In genomic region chr6:30617020-30617958, GRCm38 (mm10) we compare ENCODE assay signal across 8 mouse cellular contexts. TPM values are rescaled to one million over a fixed set of nuclear protein-coding genes. Genes with fewer than 3 reads are reported as not detected.
DNase-seq lines count a peak whose midpoint lies in the region; ATAC-seq and TF ChIP-seq lines count a peak whose summit lies in the region.

No protein-coding gene starts in this region.

- WGBS in kidney, adult 2 months = 25% methylated on average over 13 of the region's 13 CpGs
- WGBS in liver, embryonic 15.5 days (ENCODE audit: insufficient replicate concordance) = 6% methylated on average over 13 of the region's 13 CpGs
- 21% methylated on average over 13 of the region's 13 CpGs for WGBS in stomach, postnatal 0 days

- TF ChIP-seq POLR2A in kidney, adult 2 months (IDR thresholded peaks at IDR 0.05; ENCODE audit: low read depth, low read length) = no peak

- H3K4me3 ChIP-seq in kidney, adult 2 months (ENCODE audit: insufficient read depth, low read depth, low read length) = no peak overlapping the region
- no peak overlapping the region for H3K4me3 ChIP-seq in liver, embryonic 15.5 days (replicated peaks)
- H3K4me3 ChIP-seq in stomach, postnatal 0 days (ENCODE audit: low read depth, low read length) = no peak overlapping the region; the same call in 1 of the 2 replicates

- ATAC-seq in hematopoietic stem cell, adult 5-6 weeks (replicated peaks in 1 of 2; ENCODE audit: insufficient read depth in 1 of 2, low FRiP score in 2 of 2, low TSS enrichment in 1 of 2, low read depth in 1 of 2, poor library complexity in 2 of 2, severe bottlenecking in 2 of 2) = peak; percentile 36 to 53; a peak in 3 of 4 replicates
- ATAC-seq in liver, embryonic 15.5 days (ENCODE audit: insufficient read depth) = no peak
- ATAC-seq in stomach, postnatal 0 days (ENCODE audit: low FRiP score, low TSS enrichment) = no peak

- no peaks in the 10 kb centered on the region for H3K9me3 ChIP-seq in liver, embryonic 15.5 days (replicated peaks)
- no peaks in the 10 kb centered on the region for H3K9me3 ChIP-seq in stomach, postnatal 0 days (ENCODE audit: control insufficient read depth, low read length)

- no peaks in the 10 kb centered on the region for H3K27me3 ChIP-seq in kidney, adult 2 months (replicated peaks; ENCODE audit: control insufficient read depth, insufficient read depth, low read length)
- peaks cover 66% of the 10 kb centered on the region for H3K27me3 ChIP-seq in liver, embryonic 15.5 days
- no peaks in the 10 kb centered on the region for H3K27me3 ChIP-seq in stomach, postnatal 0 days (ENCODE audit: control insufficient read depth, insufficient read depth, low read length)

- peak; percentile 16 for DNase-seq in kidney, adult 2 months
- no peak for DNase-seq in kidney, adult 8-10 months
- DNase-seq in adrenal gland, postnatal 25 days = peak; percentile 42
- DNase-seq in stomach, postnatal 0 days (ENCODE audit: low spot score) = no peak
- no peak for DNase-seq in layer of hippocampus, adult 11-12 months (ENCODE audit: low spot score)
- DNase-seq in gastrocnemius, postnatal 4 days (ENCODE audit: low spot score in 2 of 2) = no peak

- H3K27ac ChIP-seq in kidney, adult 2 months (ENCODE audit: insufficient read depth, low read depth, low read length) = no peak overlapping the region
- H3K27ac ChIP-seq in liver, embryonic 15.5 days (replicated peaks) = no peak overlapping the region
- no peak overlapping the region for H3K27ac ChIP-seq in stomach, postnatal 0 days (replicated peaks)

- no peak for TF ChIP-seq CTCF in kidney, adult 2 months (conservative IDR thresholded peaks at IDR 0.05; ENCODE audit: insufficient read depth, insufficient read length, low read depth, low read length)
- no peak for TF ChIP-seq CTCF in stomach, postnatal 0 days (IDR thresholded peaks at IDR 0.05; ENCODE audit: low read depth)

- peak overlapping the region; percentile 13; the same call in 1 of the 2 replicates for H3K4me2 ChIP-seq in liver, embryonic 15.5 days
- peak overlapping the region; percentile 41 for H3K4me2 ChIP-seq in stomach, postnatal 0 days (replicated peaks; ENCODE audit: low read depth)

- TF ChIP-seq EP300 in stomach, postnatal 0 days (optimal IDR thresholded peaks at IDR 0.05) = no peak

- H3K36me3 ChIP-seq in kidney, adult 2 months (ENCODE audit: control insufficient read depth, insufficient read depth, low read length) = no peaks in the 10 kb centered on the region
- no peaks in the 10 kb centered on the region for H3K36me3 ChIP-seq in liver, embryonic 15.5 days (replicated peaks)
- H3K36me3 ChIP-seq in stomach, postnatal 0 days (ENCODE audit: control insufficient read depth, insufficient read depth, low read length) = no peaks in the 10 kb centered on the region

- no peaks in the 10 kb centered on the region for H3K4me1 ChIP-seq in kidney, adult 2 months (ENCODE audit: control insufficient read depth, insufficient read depth, low read length)
- peaks cover 9% of the 10 kb centered on the region for H3K4me1 ChIP-seq in liver, embryonic 15.5 days (replicated peaks)
- peaks cover 5% of the 10 kb centered on the region; the same call in 1 of the 2 replicates for H3K4me1 ChIP-seq in stomach, postnatal 0 days (replicated peaks; ENCODE audit: control insufficient read depth, insufficient read depth)

- no peak overlapping the region for H3K9ac ChIP-seq in liver, embryonic 15.5 days
- peak overlapping the region; percentile 38; the same call in 1 of the 2 replicates for H3K9ac ChIP-seq in stomach, postnatal 0 days (ENCODE audit: low read length)

RNA-seq across cellular contexts. Expression of gene Cpa5, which starts 6.5 kb away (rescaled TPM):
- not detected in 2 replicates for polyA plus RNA-seq in kidney, adult 2 months (2012; rRNA removed)
- total RNA-seq in adrenal gland, postnatal 25 days (2021) = not detected in 2 replicates
- not detected in 2 replicates for total RNA-seq in hematopoietic stem cell, adult 5-6 weeks (2017)
- 0.09 and 0.13 TPM in 2 replicates for polyA plus RNA-seq in liver, embryonic 15.5 days (2015; fragmentation: Nextera tagmentation; extraction: Ambion mirVana)
- polyA plus RNA-seq in stomach, postnatal 0 days (2015; fragmentation: Nextera tagmentation; extraction: Ambion mirVana) = 0.16 and 0.18 TPM in 2 replicates
- total RNA-seq in gastrocnemius, postnatal 4 days (2021) = 1 to 10 TPM; 1.6 to 1.9 TPM

RNA-seq across cellular contexts. Expression of gene Cpa1, which starts 21.7 kb away (rescaled TPM):
- polyA plus RNA-seq in kidney, adult 2 months (2012; rRNA removed) = 0.11 TPM in 1 of 2 replicates, not detected in the other
- not detected in 2 replicates for total RNA-seq in adrenal gland, postnatal 25 days (2021)
- not detected in 2 replicates for total RNA-seq in hematopoietic stem cell, adult 5-6 weeks (2017)
- 1.8 and 8.5 TPM in 2 replicates for polyA plus RNA-seq in liver, embryonic 15.5 days (2015; fragmentation: Nextera tagmentation; extraction: Ambion mirVana)
- 1.3 and 1.5 TPM in 2 replicates for polyA plus RNA-seq in stomach, postnatal 0 days (2015; fragmentation: Nextera tagmentation; extraction: Ambion mirVana)
- under 1 TPM; 0.44 to 0.64 TPM for total RNA-seq in gastrocnemius, postnatal 4 days (2021)

RNA-seq across cellular contexts. Expression of gene Cpa4, which starts 49.1 kb away (rescaled TPM):
- not detected in 2 replicates for polyA plus RNA-seq in kidney, adult 2 months (2012; rRNA removed)
- total RNA-seq in adrenal gland, postnatal 25 days (2021) = 1.2 and 1.7 TPM in 2 replicates
- total RNA-seq in hematopoietic stem cell, adult 5-6 weeks (2017) = not detected in 2 replicates
- polyA plus RNA-seq in liver, embryonic 15.5 days (2015; fragmentation: Nextera tagmentation; extraction: Ambion mirVana) = 0.06 TPM in 1 of 2 replicates, not detected in the other
- polyA plus RNA-seq in stomach, postnatal 0 days (2015; fragmentation: Nextera tagmentation; extraction: Ambion mirVana) = 32.7 and 33.7 TPM in 2 replicates
- 1 to 10 TPM; 1.7 to 2.0 TPM for total RNA-seq in gastrocnemius, postnatal 4 days (2021)

Comparison
In these comparisons a context has a peak if more than half of its experiments do, and no peak if none do; other contexts are left out.
1. DNase-seq: peak in kidney, adult 2 months (single experiment) and adrenal gland, postnatal 25 days (single experiment); none in kidney, adult 8-10 months (0 of 2), stomach, postnatal 0 days (single experiment), layer of hippocampus, adult 11-12 months (single experiment) and gastrocnemius, postnatal 4 days (0 of 2).
2. ATAC-seq: peak in hematopoietic stem cell, adult 5-6 weeks (2 of 2); none in liver, embryonic 15.5 days (single experiment) and stomach, postnatal 0 days (single experiment).